Mouse (Mus musculus): ENCODE measurements around the gene Cpe. TPM values are rescaled to one million over a fixed set of nuclear protein-coding genes. Genes with fewer than 3 reads are reported as not detected.

The Cpe gene
- polyA plus RNA-seq (2012; rRNA removed), result 404 and 409 TPM in 2 replicates

GRCm38 (mm10) chr8:64692651-64693201 lies at the start of gene Cpe:
Gene Cpe (minus strand): TSS chr8:64693054.

GRCm38 (mm10) chr8:64733271-64733943 lies 40.6 kb upstream of the Cpe start, which contains the start of gene Msmo1:
Gene Msmo1 (minus strand): TSS chr8:64733792.

Other genes starting within 250 kb of the Cpe start
- 128 and 145 TPM in 2 replicates for gene Msmo1, start 40.7 kb upstream of the Cpe start, polyA plus RNA-seq (2012; rRNA removed)
- gene Klhl2, start 157.0 kb upstream of the Cpe start, polyA plus RNA-seq (2012; rRNA removed), result 65.5 and 72.1 TPM in 2 replicates

Measured in central nervous system, embryonic 18 days (tissue).